ENCODE assay signal across 8 mouse cellular contexts in genomic region chr2:61593030-61593811, GRCm38 (mm10). TPM values are rescaled to one million over a fixed set of nuclear protein-coding genes. Genes with fewer than 3 reads are reported as not detected.
DNase-seq lines count a peak whose midpoint lies in the region; ATAC-seq and TF ChIP-seq lines count a peak whose summit lies in the region.

No protein-coding gene starts in this region.

- peak overlapping the region; percentile 87 for H3K27ac ChIP-seq in embryonic facial prominence, embryonic 13.5 days
- peak overlapping the region; percentile 84 for H3K27ac ChIP-seq in limb, embryonic 14.5 days (replicated peaks; ENCODE audit: low read depth, low read length)
- peak overlapping the region; percentile 75 for H3K27ac ChIP-seq in midbrain, postnatal 0 days (ENCODE audit: low read depth, low read length)

- peak; percentile 41; the same call in 1 of the 2 replicates for TF ChIP-seq POLR2A in limb, embryonic 14.5 days (IDR thresholded peaks at IDR 0.05; ENCODE audit: borderline replicate concordance, extremely low read depth, insufficient read depth, insufficient read length)

- no peaks in the 10 kb centered on the region for H3K36me3 ChIP-seq in embryonic facial prominence, embryonic 13.5 days
- no peaks in the 10 kb centered on the region for H3K36me3 ChIP-seq in limb, embryonic 14.5 days (ENCODE audit: control insufficient read depth, insufficient read depth, low read length)
- no peaks in the 10 kb centered on the region for H3K36me3 ChIP-seq in midbrain, postnatal 0 days (ENCODE audit: insufficient read depth, low read length)

- peak; percentile 96 for DNase-seq in 3134 (ENCODE audit: extremely low read depth, insufficient read length, low spot score)
- peak; percentile 95 to 96 for DNase-seq in adrenal gland, postnatal 36 days
- DNase-seq in heart, adult 8-10 months (ENCODE audit: low spot score) = peak; percentile 92
- peak; percentile 97 for DNase-seq in kidney, adult 9 months
- DNase-seq in limb, embryonic 14.5 days (ENCODE audit: low spot score) = peak; percentile 86
- peak; percentile 93 for DNase-seq in midbrain, postnatal 0 days (ENCODE audit: low spot score)
- peak; percentile 94 to 95 for DNase-seq in spleen, postnatal 14 days (ENCODE audit: low spot score in 2 of 2)

- H3K4me2 ChIP-seq in embryonic facial prominence, embryonic 13.5 days = peak overlapping the region; percentile 81
- peak overlapping the region; percentile 70 for H3K4me2 ChIP-seq in limb, embryonic 14.5 days (replicated peaks; ENCODE audit: low read depth, low read length, severe bottlenecking)
- peak overlapping the region; percentile 83 for H3K4me2 ChIP-seq in midbrain, postnatal 0 days (ENCODE audit: low read depth, low read length, poor library complexity, severe bottlenecking)

- H3K27me3 ChIP-seq in embryonic facial prominence, embryonic 13.5 days = no peaks in the 10 kb centered on the region
- H3K27me3 ChIP-seq in limb, embryonic 14.5 days (ENCODE audit: control insufficient read depth, insufficient read depth, low read length) = no peaks in the 10 kb centered on the region
- H3K27me3 ChIP-seq in midbrain, postnatal 0 days (ENCODE audit: insufficient read depth, low read length) = no peaks in the 10 kb centered on the region

- 0 out of 2 replicates have a peak, but pooled peaks cover 4% of the 10 kb centered on the region for H3K4me1 ChIP-seq in embryonic facial prominence, embryonic 13.5 days
- H3K4me1 ChIP-seq in limb, embryonic 14.5 days (ENCODE audit: control insufficient read depth, insufficient read depth, low read length) = no peaks in the 10 kb centered on the region
- no peaks in the 10 kb centered on the region for H3K4me1 ChIP-seq in midbrain, postnatal 0 days (ENCODE audit: insufficient read depth, low read length)

- peak; percentile 88 for ATAC-seq in embryonic facial prominence, embryonic 13.5 days (ENCODE audit: insufficient number of reproducible peaks, insufficient read depth, low FRiP score, low TSS enrichment, low read depth)
- peak; percentile 94 for ATAC-seq in limb, embryonic 14.5 days (ENCODE audit: low FRiP score, low read depth)
- peak; percentile 97 for ATAC-seq in midbrain, postnatal 0 days (ENCODE audit: low FRiP score)

- no peaks in the 10 kb centered on the region for H3K9me3 ChIP-seq in embryonic facial prominence, embryonic 13.5 days
- H3K9me3 ChIP-seq in limb, embryonic 14.5 days (ENCODE audit: control insufficient read depth, low read length) = no peaks in the 10 kb centered on the region
- no peaks in the 10 kb centered on the region for H3K9me3 ChIP-seq in midbrain, postnatal 0 days (ENCODE audit: low read length)

- H3K4me3 ChIP-seq in embryonic facial prominence, embryonic 13.5 days = peak overlapping the region; percentile 91
- H3K4me3 ChIP-seq in limb, embryonic 14.5 days (replicated peaks; ENCODE audit: low read length) = peak overlapping the region; percentile 89
- H3K4me3 ChIP-seq in midbrain, postnatal 0 days (ENCODE audit: low read depth, low read length) = peak overlapping the region; percentile 91

- peak overlapping the region; percentile 92 for H3K9ac ChIP-seq in embryonic facial prominence, embryonic 13.5 days
- peak overlapping the region; percentile 87 for H3K9ac ChIP-seq in limb, embryonic 14.5 days (ENCODE audit: low read depth, low read length, severe bottlenecking)
- peak overlapping the region; percentile 81 for H3K9ac ChIP-seq in midbrain, postnatal 0 days (replicated peaks; ENCODE audit: low read length, poor library complexity, severe bottlenecking)

- WGBS in embryonic facial prominence, embryonic 13.5 days = under 1% methylated on average over 62 of the region's 62 CpGs
- WGBS in limb, embryonic 14.5 days = 1% methylated on average over 62 of the region's 62 CpGs
- under 1% methylated on average over 55 of the region's 62 CpGs for WGBS in midbrain, postnatal 0 days

- no peak for TF ChIP-seq CTCF in midbrain, postnatal 0 days (IDR thresholded peaks at IDR 0.05)

RNA-seq across cellular contexts. Expression of gene Tank, which starts 14.8 kb away (rescaled TPM):
- total RNA-seq in adrenal gland, postnatal 36 days (2021) = 10 to 100 TPM; 34.9 to 47.6 TPM
- polyA plus RNA-seq in embryonic facial prominence, embryonic 13.5 days (2015; fragmentation: Nextera tagmentation; extraction: Ambion mirVana) = 32.0 and 34.7 TPM in 2 replicates
- total RNA-seq in heart, adult 8-10 months (2022) = 10 to 100 TPM; 16.8 to 21.4 (median 17.5) TPM
- 19.7 and 22.7 TPM in 2 replicates for polyA plus RNA-seq in limb, embryonic 14.5 days (2012; rRNA removed)
- polyA plus RNA-seq in limb, embryonic 14.5 days (2014; fragmentation: Nextera tagmentation; extraction: Ambion mirVana) = 31.6 and 32.1 TPM in 2 replicates
- total RNA-seq in midbrain, postnatal 0 days (2014; rRNA removed) = 25.8 and 37.5 TPM in 2 replicates
- 25.4 and 27.1 TPM in 2 replicates for polyA plus RNA-seq in midbrain, postnatal 0 days (2015; fragmentation: Nextera tagmentation; extraction: Ambion mirVana)

Comparison
In these comparisons a context has a peak if more than half of its experiments do, and no peak if none do; other contexts are left out.
1. Peak in every context shown above with its lines: DNase-seq, ATAC-seq, H3K4me3 ChIP-seq and H3K27ac ChIP-seq.